Mouse (Mus musculus): ENCODE results near the gene Ppp2r5e. TPM values are rescaled to one million over a fixed set of nuclear protein-coding genes. Genes with fewer than 3 reads are reported as not detected.
A peak's percentile ranks its signal among the peaks of the same experiment; 100 is the strongest.

Ppp2r5e gene
- polyA plus RNA-seq, 1 experiment from 2014 or later, result 21.4 TPM

DNA sequence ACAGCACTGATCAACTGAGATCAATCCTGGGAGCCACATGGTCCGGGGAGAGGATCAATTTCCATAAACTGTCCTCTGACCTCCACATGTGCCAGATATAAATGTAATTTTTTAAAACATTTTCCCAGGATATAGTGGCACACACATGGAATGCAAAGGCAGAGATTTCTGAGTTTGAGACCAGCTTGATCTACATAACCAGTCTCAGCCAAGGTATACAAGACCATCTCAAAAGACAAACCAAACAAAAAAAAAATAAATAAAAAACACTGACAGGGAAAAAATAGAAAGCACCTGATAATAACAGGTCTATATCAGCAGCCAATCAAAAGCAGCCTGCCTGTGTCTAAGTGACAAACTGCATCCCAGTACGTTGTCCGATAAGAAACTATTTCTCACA lies 48.9 kb downstream of the Ppp2r5e start:
- Histone ChIP-seq H3K27me3 (no peaks in the 10 kb centered on the region), H3K36me3 (no peaks in the 10 kb centered on the region), H3K4me2 (replicated peaks) (no peak overlapping the region), H3K4me3 (replicated peaks) (no peak overlapping the region), H3K4me1 (replicated peaks) (peaks cover 7% of the 10 kb centered on the region; the same call in 1 of the 2 replicates), H3K9ac (replicated peaks) (no peak overlapping the region), H3K27ac (no peak overlapping the region), H3K9me3 (no peaks in the 10 kb centered on the region)
- 94% methylated on average over 3 of the region's 3 CpGs for WGBS
- ATAC-seq, result no peak

GRCm38 (mm10) chr12:75546241-75546640 lies 49.8 kb downstream of the Ppp2r5e start:
- no peak overlapping the region for H3K9ac ChIP-seq (replicated peaks)
- no peaks in the 10 kb centered on the region for H3K27me3 ChIP-seq
- H3K36me3 ChIP-seq, result no peaks in the 10 kb centered on the region
- WGBS, result 91% methylated on average over 5 of the region's 5 CpGs
- no peak overlapping the region for H3K27ac ChIP-seq
- H3K4me2 ChIP-seq (replicated peaks), result no peak overlapping the region
- H3K4me1 ChIP-seq (replicated peaks), result peaks cover 7% of the 10 kb centered on the region; the same call in 1 of the 2 replicates
- H3K9me3 ChIP-seq, result no peaks in the 10 kb centered on the region
- ATAC-seq, result no peak
- no peak overlapping the region for H3K4me3 ChIP-seq (replicated peaks)

DNA sequence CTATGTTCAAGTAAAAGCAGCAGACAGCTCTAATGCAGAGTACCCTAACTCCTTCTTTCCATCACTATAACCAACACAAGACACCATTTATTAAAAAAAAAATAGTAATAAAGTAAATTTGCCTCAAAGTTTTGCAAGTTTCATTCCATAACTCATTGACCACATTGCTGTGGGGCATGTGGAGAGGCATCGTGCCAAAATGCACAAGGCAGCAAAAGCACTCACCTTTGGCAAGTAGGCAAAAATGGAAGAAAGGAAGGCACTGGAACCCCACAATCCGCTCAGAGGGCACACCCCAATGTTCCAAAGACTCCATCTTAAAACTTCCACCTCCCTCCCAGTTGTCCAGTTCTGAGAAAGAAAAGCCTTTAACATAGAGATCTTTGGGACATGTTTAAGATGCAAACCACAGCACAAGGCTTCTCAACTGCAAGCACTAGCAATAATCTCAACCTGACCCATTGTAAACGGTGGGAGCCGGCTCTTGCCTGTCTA lies 50.6 kb downstream of the Ppp2r5e start:
- no peak overlapping the region for H3K4me3 ChIP-seq (replicated peaks)
- H3K27me3 ChIP-seq, result no peaks in the 10 kb centered on the region
- H3K27ac ChIP-seq, result no peak overlapping the region
- ATAC-seq, result no peak
- no peaks in the 10 kb centered on the region for H3K9me3 ChIP-seq
- H3K9ac ChIP-seq (replicated peaks), result no peak overlapping the region
- no peaks in the 10 kb centered on the region for H3K36me3 ChIP-seq
- no peak overlapping the region for H3K4me2 ChIP-seq (replicated peaks)
- peaks cover 9% of the 10 kb centered on the region; the same call in 1 of the 2 replicates for H3K4me1 ChIP-seq (replicated peaks)
- WGBS, result 94% methylated on average over 4 of the region's 4 CpGs

GRCm38 (mm10) chr12:75544666-75545065 lies 51.4 kb downstream of the Ppp2r5e start:
- Histone ChIP-seq H3K4me1 (replicated peaks) (peaks cover 15% of the 10 kb centered on the region; the same call in 1 of the 2 replicates), H3K36me3 (no peaks in the 10 kb centered on the region), H3K9me3 (no peaks in the 10 kb centered on the region), H3K4me3 (replicated peaks) (no peak overlapping the region), H3K9ac (replicated peaks) (no peak overlapping the region), H3K27ac (no peak overlapping the region), H3K4me2 (replicated peaks) (no peak overlapping the region), H3K27me3 (no peaks in the 10 kb centered on the region)
- WGBS, result 74% methylated on average over 2 of the region's 2 CpGs
- no peak for ATAC-seq

DNA sequence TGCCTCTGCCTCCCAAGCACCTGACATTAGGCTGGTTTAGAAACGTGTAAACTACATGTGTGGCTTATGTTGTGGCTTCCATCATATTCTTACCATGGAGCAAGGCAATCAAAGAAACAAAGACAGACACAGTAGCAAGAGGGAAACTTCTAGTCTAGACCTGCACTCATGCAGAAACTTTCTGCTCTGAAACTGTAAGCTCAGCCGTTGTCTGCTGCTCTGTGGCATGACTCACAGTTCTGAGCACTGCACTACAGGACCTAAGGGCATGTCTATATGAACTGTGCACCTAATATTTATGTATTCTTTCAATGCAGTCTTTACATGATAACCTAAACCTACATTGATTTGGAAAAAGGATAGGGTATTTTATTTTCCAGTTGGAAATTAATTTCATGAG lies 51.8 kb downstream of the Ppp2r5e start:
- Histone ChIP-seq H3K27me3 (no peaks in the 10 kb centered on the region), H3K4me3 (replicated peaks) (no peak overlapping the region), H3K9me3 (no peaks in the 10 kb centered on the region), H3K9ac (replicated peaks) (no peak overlapping the region), H3K4me1 (replicated peaks) (peaks cover 19% of the 10 kb centered on the region; the same call in 1 of the 2 replicates), H3K4me2 (replicated peaks) (no peak overlapping the region), H3K27ac (no peak overlapping the region), H3K36me3 (no peaks in the 10 kb centered on the region)
- 90% methylated on average over 2 of the region's 2 CpGs for WGBS
- ATAC-seq, result no peak

DNA sequence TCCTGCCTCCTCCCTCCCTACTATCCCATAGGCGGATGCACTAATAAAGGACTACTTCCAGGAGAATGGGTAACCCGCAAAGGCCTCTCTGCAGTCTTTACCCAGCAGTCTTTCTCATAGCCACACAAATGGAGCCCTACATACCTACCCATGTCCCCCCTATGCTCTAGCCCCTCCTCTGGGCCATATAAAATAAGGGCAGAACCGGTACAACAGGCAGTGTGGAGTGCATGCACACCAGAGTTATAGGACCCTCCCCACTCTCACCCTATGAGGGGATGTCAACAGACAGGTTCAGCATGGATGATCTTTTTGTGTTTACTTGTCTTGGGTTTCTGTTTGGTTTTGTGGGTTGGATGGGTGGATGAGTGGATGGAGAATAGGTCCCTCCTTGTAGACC lies 52.7 kb downstream of the Ppp2r5e start:
- no peak overlapping the region for H3K4me3 ChIP-seq (replicated peaks)
- H3K4me2 ChIP-seq (replicated peaks), result no peak overlapping the region
- H3K27me3 ChIP-seq, result no peaks in the 10 kb centered on the region
- no peaks in the 10 kb centered on the region for H3K36me3 ChIP-seq
- H3K4me1 ChIP-seq (replicated peaks), result peaks cover 19% of the 10 kb centered on the region; the same call in 1 of the 2 replicates
- no peak overlapping the region for H3K27ac ChIP-seq
- no peak for ATAC-seq
- H3K9ac ChIP-seq (replicated peaks), result no peak overlapping the region
- H3K9me3 ChIP-seq, result no peaks in the 10 kb centered on the region
- WGBS, result 73% methylated on average over 3 of the region's 3 CpGs

DNA sequence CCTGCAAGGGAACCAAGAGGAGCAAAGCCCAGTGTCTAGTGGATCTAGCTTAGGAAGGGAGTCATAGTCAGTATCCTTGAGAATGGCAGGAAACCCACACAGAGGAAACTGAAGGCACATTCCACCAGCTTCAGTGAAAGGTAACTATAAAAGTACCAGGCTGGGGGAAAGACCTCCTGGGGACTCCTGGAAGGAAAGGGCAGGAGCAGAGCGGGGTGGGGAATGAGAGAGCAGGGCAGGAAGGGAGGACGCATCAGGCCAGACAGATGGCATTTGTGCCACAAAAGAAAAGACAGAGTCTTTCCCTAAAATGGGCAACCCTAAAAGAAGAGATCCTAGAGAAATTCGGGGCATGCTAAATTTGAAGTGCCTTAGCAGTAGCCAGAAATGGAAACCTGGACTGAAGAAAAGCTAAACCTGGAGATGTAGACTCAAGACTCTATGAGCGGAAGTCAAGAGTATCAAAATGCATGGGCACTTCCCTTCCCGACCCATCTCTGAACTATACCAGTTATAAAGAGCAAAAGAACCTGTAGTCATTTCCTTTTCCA lies 55.3 kb downstream of the Ppp2r5e start:
- no peak overlapping the region for H3K4me2 ChIP-seq (replicated peaks)
- WGBS, result 83% methylated on average over 5 of the region's 5 CpGs
- no peak overlapping the region for H3K27ac ChIP-seq
- H3K9me3 ChIP-seq, result no peaks in the 10 kb centered on the region
- no peaks in the 10 kb centered on the region for H3K27me3 ChIP-seq
- no peak for ATAC-seq
- peaks cover 42% of the 10 kb centered on the region for H3K4me1 ChIP-seq (replicated peaks)
- no peak overlapping the region for H3K9ac ChIP-seq (replicated peaks)
- H3K36me3 ChIP-seq, result no peaks in the 10 kb centered on the region
- H3K4me3 ChIP-seq (replicated peaks), result no peak overlapping the region

- ATAC-seq, result no peak
- H3K9me3 ChIP-seq, result no peaks in the 10 kb centered on the region
- H3K4me3 ChIP-seq (replicated peaks), result no peak overlapping the region
- no peak overlapping the region for H3K4me2 ChIP-seq (replicated peaks)
- H3K27me3 ChIP-seq, result no peaks in the 10 kb centered on the region
- H3K4me1 ChIP-seq (replicated peaks), result peaks cover 38% of the 10 kb centered on the region
- 74% methylated on average over 3 of the region's 3 CpGs for WGBS
- H3K27ac ChIP-seq, result no peak overlapping the region
- H3K36me3 ChIP-seq, result no peaks in the 10 kb centered on the region
- no peak overlapping the region for H3K9ac ChIP-seq (replicated peaks)
Measured at GRCm38 (mm10) chr12:75539228-75539627, 56.8 kb downstream of the Ppp2r5e start.

- no peak for ATAC-seq
- H3K9ac ChIP-seq (replicated peaks), result no peak overlapping the region
- H3K9me3 ChIP-seq, result no peaks in the 10 kb centered on the region
- no peak overlapping the region for H3K4me3 ChIP-seq (replicated peaks)
- H3K4me1 ChIP-seq (replicated peaks), result peaks cover 35% of the 10 kb centered on the region
- no peak overlapping the region for H3K4me2 ChIP-seq (replicated peaks)
- H3K27ac ChIP-seq, result no peak overlapping the region
- H3K36me3 ChIP-seq, result no peaks in the 10 kb centered on the region
- no peaks in the 10 kb centered on the region for H3K27me3 ChIP-seq
- 54% methylated on average over 6 of the region's 6 CpGs for WGBS
Measured at GRCm38 (mm10) chr12:75537673-75538423, 58.2 kb downstream of the Ppp2r5e start.

- Histone ChIP-seq H3K4me3 (replicated peaks) (no peak overlapping the region), H3K9ac (replicated peaks) (no peak overlapping the region), H3K4me1 (replicated peaks) (peaks cover 35% of the 10 kb centered on the region), H3K27me3 (no peaks in the 10 kb centered on the region), H3K4me2 (replicated peaks) (no peak overlapping the region), H3K36me3 (no peaks in the 10 kb centered on the region), H3K27ac (no peak overlapping the region), H3K9me3 (no peaks in the 10 kb centered on the region)
- WGBS, result 11% methylated on average over 7 of the region's 7 CpGs
- no peak for ATAC-seq
Measured at GRCm38 (mm10) chr12:75537019-75537672, 58.9 kb downstream of the Ppp2r5e start.

DNA sequence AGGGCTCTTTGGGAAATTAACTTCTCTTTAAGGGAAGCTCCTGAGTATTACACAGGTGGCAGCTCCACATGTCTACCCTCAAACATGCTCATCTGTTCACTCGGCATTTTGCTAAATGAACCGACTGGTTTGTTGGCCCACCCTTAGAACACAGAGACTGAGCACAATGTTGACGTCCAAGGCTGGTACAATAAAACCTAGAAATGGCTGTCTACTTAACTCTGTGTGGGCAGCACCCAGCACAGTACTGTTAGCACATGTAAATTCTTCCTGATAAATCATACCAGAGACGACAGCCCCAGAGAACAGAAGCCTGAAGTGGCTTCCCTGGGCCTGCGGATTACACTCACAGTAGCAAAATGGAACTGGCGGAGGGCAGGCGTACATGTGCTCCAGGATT lies 59.5 kb downstream of the Ppp2r5e start:
- H3K9ac ChIP-seq (replicated peaks), result no peak overlapping the region
- H3K4me3 ChIP-seq (replicated peaks), result no peak overlapping the region
- H3K36me3 ChIP-seq, result no peaks in the 10 kb centered on the region
- no peak overlapping the region for H3K27ac ChIP-seq
- H3K9me3 ChIP-seq, result no peaks in the 10 kb centered on the region
- 66% methylated on average over 7 of the region's 7 CpGs for WGBS
- H3K27me3 ChIP-seq, result no peaks in the 10 kb centered on the region
- H3K4me1 ChIP-seq (replicated peaks), result peaks cover 40% of the 10 kb centered on the region
- ATAC-seq, result 0 out of 2 replicates have a peak, but pooled peaks have one; percentile 28
- H3K4me2 ChIP-seq (replicated peaks), result no peak overlapping the region

DNA sequence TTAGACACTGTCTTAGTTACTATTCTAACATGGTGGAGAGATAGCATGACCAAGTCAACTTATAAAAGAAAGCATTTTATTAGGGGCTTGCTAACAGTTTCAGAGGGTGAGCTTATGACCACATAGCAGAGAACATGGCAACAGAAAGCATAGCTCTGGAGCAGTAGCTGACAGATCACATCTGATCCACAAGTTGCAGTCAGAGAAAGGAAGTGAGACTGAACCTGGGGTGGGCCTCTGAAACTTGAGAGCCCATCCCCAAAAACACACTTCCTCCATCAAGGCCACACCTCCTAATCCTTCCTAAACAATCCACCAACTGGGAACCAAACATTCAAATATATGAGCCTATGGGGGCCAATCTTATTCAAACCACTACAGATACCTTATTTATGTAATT lies 62.9 kb downstream of the Ppp2r5e start:
- H3K27ac ChIP-seq, result no peak overlapping the region
- H3K9me3 ChIP-seq, result no peaks in the 10 kb centered on the region
- no peak overlapping the region for H3K9ac ChIP-seq (replicated peaks)
- H3K36me3 ChIP-seq, result no peaks in the 10 kb centered on the region
- H3K4me2 ChIP-seq (replicated peaks), result no peak overlapping the region
- ATAC-seq, result no peak
- H3K27me3 ChIP-seq, result no peaks in the 10 kb centered on the region
- peaks cover 35% of the 10 kb centered on the region for H3K4me1 ChIP-seq (replicated peaks)
- H3K4me3 ChIP-seq (replicated peaks), result no peak overlapping the region

Data from midbrain, embryonic 13.5 days (tissue).